Mouse (Mus musculus) kidney, postnatal 36 days (tissue): ENCODE data around the gene Pak2.
"Not testable (repeated sequence)": the region's sequence is repeated elsewhere in the genome, so short reads cannot be mapped to it uniquely, and the experiment has no call there.

Experiments used
- DNase-seq, 2 experiments: peaks; one replicate each; pipeline ENCODE4 v3.0.0; 2021 to 2022; ENCODE audit warnings: mixed read lengths in 2 of 2

The Pak2 gene

DNA sequence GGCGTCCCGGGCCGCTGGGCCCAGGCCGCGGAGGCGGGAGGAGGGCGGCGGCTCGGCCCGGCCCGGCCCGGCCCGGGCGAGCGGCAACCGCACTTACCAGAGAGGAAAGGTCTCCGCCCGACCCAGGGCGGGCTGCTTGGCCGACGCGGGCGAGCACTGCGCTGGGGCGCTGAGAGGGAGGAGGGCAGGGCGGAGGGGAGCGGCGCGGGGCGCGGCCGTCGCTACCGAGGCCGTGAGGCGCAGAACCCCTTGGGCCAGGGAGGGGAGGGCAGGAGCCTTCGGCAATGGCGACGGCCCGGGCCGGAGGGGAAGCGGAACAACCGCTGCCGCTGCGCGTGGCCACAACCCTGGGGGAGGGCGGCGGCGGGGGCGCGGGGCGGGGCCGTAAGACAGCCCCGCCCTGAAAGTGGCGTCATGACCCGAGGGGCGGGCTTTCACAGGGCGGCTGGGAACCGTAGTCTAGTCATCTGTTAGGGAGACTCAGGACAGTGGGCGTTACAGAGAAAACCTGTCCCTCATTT is at the start of gene Pak2:
TSS of gene Pak2 (minus strand) at position 352 of the 521 bp plus-strand sequence.
- DNase-seq: peak; percentile 89 to 91

DNA sequence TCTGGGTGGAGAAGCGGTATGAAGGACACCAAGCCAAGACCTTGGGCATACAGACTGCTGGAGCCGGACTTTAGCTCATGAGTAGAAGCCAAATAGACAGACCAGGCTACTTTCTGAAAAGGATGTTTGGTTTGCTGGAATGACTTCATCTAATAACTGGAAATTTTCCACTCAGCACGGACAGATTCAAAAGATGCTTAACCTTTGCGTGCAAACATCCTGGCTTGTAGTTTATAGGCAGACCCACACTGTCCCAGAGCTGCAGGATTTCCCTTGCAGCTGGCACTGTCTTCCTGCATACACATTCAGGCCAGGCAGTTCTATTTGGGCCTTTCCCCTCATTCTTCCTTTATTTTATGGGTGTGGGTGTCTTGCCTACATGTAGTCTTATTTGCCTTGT is 47.9 kb upstream of the Pak2 start:
- DNase-seq: peak in 1 of 2 experiments; percentile 29

DNA sequence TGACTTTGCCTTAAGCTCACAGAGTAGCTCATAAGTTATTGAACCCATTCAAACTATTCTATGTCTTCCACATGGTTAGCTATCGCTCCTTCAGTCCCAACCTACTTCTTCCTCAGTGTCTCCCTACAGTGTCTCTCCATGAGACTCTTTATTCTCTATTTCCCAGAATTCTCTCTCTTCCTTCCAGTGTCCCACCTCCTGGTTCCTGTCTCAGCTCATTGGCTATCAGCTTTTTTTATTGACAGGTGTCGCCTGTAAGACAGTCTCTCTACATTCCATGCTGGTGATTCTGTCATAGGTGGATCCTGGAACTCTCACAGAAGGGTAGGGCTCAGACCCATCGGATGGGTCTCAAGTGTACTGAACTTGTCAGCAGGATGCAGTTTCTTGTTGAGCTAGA is 46.2 kb upstream of the Pak2 start:
- DNase-seq: no peak

DNA sequence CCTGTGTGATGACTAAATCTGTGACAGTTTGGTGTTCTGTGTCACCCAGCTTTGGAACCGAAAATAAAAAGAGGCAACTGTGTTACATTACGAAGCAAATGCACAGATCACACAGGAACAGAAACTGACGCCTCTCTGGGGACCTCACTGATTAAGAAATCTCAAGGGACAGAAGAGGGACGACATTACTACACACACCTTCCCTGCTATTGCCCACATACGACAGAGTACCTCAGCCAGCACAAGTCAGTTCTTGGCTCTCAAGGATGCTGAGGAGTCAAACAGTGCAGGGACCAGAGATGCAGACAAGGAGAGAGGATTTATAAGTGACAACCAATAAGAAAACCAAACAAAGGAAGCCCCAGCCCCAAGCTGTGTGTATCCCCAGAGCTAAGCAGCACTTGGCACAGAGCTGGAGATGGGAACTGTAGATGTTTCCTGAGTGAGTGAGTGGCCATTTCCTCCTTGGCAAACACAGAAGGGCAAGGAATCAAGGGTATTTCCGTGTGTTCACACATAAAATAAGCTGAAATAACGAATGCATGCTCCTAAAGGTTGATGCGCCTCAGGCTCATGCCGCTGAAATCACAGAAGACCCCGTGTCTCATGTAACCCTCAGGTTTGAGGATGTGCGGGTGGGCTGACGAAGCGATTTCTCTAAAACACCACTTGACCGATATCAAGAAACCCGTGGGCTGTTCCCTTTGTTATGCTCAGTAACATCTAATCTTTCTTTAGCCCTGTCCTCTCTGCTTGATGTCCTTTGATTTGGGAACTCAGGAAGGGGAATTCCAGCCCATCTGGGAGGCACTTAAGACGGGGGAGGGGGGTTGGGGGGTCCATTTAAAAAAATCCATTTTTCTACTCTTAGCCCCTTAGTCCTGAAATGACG is 45.5 kb upstream of the Pak2 start:
- DNase-seq: peak; percentile 41 to 52

DNA sequence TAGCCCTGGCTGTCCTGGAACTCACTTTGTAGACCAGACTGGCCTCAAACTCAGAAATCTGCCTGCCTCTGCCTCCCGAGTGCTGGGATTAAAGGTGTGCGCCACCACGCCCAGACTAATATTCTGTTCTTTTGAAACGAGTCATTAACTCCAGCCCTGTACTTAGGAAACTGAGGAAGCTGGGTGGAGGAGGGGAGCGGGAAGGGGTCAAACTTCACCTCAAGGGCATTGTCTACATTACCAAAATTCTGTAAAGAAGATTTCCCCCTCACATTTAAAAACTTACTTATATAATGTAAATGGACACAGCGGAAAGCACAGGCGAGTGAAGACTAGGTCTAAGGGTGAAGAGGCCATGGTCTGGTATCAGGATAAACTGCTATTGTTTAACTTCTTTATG is 44.9 kb upstream of the Pak2 start:
- no peak for DNase-seq

DNA sequence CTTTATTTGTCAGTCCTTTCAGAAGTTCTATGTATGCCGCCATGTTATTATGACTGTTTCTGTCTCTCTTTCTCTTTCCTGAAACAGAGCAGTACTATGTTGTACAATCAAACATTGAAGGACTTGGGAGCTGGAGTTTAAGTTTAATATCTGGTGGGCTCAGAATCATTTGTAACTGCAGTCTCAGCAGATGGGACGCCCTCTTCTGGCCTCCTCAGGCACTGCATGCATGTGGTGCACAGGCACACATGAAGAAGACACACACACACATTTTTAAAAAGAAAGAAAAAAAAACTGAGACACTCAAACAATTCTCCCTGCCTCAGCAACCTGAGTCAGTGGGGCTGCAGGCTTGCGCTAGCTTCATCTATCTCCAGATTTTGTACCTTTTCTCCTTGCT is 41.3 kb upstream of the Pak2 start:
- DNase-seq: no peak

DNA sequence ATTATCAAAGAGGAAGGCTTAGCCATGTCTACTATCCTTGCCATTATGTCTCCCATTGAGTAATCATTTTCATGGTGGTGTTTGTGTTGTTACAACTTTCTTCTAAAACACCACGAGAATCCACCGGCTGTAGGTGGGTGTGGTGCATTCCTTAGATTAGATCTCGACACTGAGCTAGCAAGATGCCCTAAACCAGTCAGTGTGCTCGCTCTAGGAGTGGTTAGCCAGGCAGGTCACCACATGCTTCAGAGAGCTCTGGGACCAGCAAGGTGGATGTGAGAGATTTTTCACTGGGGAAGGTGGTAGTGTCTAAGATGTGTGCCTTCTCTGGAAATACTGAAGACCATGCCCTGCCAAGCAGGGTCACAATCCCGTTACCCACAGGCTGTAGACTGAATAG is 37.0 kb upstream of the Pak2 start:
- DNase-seq: no peak

DNA sequence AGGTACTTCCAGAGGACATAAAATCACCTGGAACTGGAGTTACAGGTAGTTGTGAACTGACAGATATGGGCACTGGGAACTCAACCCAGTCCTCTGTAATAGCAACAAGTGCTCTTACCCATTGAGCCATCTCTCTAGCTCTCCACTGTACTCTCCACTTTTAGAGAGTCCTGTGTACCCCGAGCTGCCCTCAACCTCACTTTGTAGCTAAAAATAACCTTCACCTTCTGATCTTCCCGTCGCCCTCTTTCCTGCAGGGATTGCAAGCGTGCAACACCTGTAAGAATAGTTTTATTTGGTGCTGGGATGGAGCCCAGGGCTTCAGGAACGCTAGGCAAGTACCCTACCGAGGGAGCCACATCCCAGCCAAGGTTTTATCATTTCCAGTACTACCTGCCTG is 36.6 kb upstream of the Pak2 start:
- DNase-seq: no peak

DNA sequence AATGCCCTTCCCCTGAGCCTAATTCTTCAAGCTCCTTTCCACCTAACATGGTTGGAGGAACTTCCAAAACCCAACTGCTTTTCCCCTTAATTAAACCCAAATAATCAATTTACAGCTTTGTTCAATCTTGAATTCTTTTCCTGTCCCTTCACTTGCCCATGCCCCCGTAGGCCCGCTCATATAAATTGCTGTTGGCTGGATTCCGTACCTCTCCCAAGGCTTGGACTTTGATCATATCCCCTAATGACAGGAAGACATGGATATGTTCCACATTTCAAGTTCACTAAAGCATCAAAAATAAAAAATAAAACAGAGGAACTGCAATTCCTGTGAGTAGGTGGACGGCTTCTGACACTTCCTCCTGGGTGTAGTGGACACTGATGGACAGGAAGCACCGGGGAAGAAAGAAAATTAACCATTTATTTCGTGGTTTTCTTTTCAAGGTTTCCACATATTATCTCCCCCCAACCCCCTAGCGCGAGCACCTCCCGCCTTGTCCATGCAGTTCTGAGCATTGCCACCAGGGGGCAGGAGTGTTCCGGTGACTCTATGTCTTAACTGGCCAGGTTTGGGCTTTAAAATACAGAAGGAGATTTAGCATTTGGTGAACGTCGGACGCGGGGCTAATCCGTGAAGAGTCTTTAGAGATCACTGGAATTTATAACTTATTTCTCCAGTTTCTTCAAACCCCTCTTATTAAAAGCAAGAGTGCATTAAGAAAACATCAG is 36.0 kb upstream of the Pak2 start:
- DNase-seq: peak; percentile 78 to 92

DNA sequence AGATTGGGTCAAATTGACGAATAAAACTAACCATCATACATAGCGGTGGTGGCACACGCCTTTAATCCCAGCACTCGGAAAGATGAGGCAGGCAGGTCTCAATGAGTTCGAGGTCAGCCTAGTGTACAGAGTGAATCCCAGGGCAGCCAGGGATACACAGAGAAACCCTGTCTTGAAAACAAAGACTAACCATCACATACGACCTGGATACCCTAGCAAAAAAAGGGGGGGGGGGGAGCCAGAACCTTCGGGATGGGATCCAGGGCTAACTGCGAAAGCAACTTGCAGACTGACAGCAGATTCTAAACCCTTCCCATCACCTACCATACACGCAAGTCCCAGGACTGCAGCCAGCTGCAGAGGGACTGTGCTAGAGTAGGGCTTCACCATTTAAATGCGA is 35.3 kb upstream of the Pak2 start:
- DNase-seq: no peak

DNA sequence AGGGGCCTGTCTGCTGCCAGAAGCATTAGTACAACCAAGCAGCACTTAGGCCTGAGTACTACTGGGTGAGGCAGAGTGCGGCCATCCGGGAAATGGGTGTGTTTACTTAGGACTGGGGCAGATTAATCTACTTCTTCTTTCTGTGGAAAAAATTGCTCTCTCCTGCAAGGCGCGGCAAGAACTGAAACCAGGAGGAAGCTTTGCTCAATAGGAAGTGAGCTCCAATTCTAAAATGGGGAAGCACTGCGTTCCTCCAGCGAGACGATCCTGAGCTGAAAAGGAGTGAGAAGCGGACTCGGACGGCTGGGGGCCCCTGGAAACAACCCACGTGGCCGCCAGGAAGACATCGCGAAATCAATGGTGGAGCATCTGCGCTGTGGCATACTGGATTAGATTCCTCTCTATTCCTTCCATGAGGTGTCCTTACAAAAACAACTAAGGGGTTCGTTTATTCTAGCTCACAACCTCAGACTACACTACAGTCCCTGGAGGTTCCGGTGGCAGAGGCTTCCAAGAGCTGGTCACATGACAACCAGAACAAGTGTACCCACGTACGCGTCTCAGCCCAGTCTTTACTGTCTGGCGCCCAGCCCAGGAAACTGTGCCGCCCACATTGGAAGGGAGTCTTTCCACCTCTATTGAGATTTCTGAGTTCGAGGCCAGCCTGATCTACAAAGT is 34.5 kb upstream of the Pak2 start:
- DNase-seq: peak; percentile 63 to 69

DNA sequence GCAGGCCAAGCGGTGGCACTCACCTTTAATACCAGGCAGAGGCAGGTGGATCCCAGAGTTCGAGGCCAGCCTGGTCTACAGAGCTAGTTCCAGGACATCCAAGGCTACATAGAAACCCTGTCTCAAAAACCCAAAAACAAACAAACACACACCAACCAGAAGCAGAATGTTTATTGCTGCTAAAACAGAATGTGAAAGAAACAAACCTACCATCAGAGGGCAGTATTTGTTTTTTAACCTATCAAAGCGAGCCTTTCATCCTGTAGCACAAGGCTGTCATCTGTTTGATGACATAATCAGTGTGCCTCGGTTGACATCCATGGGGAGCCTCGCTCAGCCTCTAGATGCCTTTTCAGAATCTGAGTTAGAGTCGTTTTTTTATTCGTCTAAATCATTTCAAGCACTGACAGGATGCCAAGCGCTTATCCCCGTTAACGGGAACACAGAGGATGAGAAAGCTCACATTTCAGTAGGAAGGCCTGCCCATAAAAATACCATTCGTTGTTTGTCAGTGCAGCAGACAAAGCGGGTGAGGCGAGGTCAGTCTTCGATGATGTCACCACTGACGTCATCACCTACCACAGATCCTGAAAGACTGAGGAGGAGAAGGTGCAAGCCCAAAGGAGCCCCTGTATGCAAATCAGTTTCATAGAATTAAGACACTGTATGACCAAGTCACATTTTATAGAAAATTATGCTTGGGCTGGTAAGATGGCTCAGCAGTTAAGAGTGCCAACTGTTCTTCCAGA is 32.0 kb upstream of the Pak2 start:
- peak in 1 of 2 experiments; percentile 14 for DNase-seq

DNA sequence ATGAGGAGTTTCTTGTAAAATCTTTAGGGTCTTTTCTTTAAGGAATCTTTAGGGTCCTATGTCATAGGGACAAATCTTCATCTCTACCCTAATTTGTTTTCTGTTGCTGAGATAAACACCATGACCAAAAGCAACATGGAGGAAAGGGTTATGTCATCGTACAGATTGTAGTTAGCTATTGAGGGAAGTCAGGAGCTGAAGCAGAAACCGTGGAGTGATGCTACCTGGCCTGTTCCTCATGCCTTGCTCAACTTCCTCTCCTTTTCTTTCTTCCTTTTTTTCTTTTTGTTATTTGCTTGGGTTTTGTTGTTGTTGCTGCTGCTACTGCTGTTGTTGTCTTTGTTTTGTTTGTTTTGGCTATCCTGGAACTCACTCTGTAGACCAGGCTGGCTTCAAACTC is 29.4 kb upstream of the Pak2 start:
- DNase-seq: no peak

DNA sequence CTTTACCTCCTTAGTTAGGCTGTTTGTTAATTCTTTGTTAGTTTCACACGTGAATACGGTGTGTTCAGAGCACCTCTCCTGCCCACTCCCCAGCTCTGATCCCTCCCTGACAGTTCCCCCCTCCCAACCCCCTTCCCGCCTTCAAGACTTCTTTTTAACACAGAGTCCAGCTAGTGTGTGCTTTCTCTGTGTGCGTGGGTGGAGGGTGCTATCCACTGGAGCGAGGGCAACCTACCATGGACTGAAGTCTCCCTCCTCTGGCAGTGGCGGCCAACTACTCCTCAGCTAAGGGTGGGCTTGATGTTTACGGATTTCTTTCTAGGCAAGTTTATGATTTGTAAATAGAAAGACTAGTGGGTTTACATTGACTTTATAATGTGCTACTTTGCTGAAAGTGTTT is 29.0 kb upstream of the Pak2 start:
- DNase-seq: no peak

DNA sequence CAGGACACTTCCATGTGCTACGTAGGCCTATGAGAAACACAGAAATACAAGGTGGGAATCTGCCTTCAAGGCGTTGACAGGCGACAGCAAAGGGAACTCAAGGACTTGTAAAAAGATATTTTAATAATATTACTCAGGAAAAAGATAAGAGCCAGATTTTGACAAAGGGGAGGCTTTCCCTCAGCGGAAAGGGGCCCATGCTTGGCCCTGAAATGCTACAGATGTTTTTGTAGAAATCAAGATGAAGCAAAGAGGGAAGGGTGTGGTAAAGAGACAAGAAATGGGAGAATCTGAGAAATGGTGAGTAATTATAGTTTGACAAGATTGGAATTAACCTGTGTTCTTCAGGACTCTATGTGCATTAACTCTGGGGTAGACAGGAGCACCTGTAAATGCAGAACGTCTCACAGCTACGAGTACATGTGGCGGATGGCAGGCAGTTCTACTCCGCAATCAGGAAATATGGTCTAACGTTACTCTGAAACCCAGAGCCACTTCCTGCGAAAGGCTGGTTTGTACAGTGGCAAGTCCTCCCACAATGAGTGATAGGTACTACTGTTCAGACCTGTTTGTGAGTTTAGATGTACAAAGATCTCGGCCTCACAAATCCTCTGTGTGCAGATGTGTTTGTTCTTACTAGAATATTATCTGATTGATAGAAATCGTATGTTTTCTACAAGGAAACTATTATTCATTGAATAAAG is 28.4 kb upstream of the Pak2 start:
- DNase-seq: no peak

DNA sequence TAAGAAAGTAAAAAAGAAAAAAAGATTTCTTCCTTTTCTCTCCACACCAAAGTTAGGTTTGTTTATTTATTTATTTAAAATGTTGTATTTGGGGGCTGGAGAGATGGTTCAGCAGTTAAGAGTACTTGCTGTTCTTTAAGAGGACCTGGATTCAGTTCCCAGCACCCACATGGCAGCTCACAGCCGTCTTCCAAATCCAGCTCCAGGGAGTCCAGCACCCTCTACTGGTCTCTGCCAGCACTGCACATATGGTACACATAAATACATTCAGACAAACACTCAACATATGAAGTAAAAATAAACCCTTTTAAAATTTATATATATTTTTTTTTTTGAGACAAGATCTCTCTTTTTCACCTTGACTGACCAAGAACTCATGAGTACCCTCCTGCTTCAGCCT is 26.6 kb upstream of the Pak2 start:
- no peak for DNase-seq

DNA sequence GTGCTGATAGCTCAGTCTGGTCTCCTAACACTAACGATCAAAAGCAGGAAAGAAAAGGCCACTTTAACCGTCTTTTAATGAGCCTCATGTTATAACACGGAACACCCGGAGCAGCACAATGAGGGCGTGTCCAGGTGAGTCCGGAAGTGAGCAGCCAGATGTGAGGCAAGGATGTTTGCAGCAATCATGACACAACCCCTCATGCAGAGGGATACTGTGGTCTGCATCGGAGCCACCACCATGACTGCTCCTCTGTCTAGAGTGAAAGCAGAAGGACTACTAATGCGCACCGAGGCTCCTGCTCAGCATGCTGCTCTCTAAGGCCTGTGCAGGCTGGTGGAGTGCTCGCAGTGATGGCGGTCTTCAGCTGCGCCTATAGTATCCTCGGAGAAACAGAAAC is 23.2 kb upstream of the Pak2 start:
- no peak for DNase-seq

DNA sequence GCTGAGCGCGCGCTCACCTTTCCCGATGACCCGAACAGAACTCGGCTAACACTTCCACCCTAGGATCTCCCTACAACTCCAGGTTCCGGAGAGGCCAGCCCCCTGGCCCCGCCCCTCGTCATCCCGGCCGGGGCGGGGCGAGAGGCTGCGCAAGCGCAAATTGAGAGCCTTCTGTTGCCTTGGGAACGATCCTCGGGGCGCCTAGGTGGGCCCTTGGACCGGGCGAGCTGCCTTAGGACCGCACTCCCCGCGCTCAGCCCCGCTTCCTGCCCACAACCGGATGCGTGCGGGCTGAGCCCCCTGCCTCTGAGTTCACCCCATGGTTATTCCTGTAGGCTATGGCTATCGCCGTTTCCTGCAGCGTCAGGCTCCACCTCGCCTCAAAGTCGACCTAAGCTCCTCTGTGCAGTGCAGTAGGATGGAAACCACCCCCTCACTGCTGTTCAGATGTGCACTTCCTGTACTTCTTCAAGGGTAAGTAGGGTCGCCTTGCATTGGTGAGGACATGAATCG is 20.6 kb upstream of the Pak2 start, which contains the start of the genes Pigx and Cep19:
TSS of gene Pigx (minus strand) at position 103 of the 513 bp plus-strand sequence.
TSS of gene Cep19 (plus strand) at position 163 of the 513 bp plus-strand sequence.
- peak; percentile 94 to 95 for DNase-seq

DNA sequence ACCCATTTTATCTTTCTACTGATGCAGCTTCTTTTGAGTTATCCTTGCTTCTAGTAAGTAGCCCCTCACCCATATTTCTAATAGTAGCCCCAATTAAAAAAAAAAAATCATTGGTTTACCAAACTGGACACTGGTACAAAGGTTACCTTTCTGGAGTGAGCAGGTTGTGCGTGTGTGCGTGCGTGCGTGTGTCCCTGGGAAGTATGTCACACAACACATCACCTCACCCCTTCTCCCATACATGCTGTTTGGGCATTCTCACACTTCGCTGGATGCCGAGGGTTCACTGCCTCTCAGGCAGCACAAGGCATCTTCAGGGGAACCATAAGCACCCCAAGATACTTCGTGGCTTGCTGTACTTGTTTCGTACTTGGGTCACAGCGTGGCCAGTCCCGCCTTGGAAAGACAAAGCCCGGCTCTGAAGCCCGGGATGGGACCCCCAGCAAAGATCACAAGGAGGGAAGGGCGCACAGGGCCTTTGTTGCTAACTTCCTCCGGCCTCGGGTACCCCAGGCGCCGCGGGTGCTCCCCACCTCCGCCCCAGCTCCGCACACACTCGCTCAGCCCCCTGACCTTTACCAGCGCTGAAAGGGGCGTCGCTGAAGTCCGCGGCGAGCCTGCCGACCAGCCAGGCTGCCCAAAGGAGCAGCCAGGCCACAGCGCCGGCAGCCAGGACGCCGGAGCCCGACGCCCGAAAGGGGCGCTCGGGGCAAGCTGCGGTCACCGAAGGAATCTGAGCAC is 19.9 kb upstream of the Pak2 start:
- DNase-seq: no peak

DNA sequence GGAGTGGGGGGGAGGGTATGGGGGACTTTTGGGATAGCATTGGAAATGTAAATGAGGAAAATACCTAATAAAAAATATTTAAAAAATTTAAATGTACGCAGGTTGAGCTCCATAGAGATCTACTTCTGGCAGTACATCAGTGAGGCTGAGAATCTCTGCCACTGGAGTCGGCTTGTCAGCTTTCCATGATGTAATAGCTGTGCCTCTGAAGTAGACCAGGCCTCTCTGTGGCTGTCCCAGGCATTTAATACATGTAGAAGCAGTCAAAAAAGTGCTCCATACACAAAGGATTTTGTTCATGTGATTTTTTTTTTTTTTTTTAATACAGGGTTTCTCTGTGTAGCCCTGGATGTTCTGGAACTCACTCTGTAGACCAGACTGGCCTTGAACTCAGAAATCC is 18.6 kb upstream of the Pak2 start:
- not testable (repeated sequence) for DNase-seq

DNA sequence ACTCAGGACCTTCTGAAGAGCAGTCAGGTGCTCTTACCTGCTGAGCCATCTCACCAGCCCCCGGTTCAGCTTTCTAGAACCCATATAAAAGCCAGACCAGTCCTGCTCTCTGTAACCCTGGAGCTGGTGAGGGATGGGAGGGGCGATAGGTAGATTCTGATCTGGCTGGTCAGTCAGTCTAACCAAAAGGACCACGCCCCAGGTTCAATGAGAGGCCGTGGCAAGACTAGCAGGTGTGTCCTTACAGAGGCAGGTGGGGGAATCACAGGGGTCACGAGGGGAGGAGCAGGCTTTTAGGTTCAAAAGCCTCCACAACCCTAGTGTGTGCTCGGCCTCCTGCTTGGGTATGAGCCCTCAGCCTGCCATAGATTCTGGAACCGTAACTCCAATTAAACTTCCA is 12.3 kb upstream of the Pak2 start:
- DNase-seq: no peak
